Mouse (Mus musculus) kidney, embryonic 15.5 days (tissue): ENCODE data around the gene Mon2. TPM values are rescaled to one million over a fixed set of nuclear protein-coding genes. Genes with fewer than 3 reads are reported as not detected.
"Not testable (repeated sequence)": the region's sequence is repeated elsewhere in the genome, so short reads cannot be mapped to it uniquely, and the experiment has no call there.

Experiments used
- ATAC-seq: fragments of 200-750 bp; cut with Nextera tagmentation; replicated peaks from 2 replicates; pipeline ENCODE4 v1.8.0; 2017; ENCODE audit warnings: moderate TSS enrichment; ENCODE audit not compliant: low FRiP score
- H3K27ac ChIP-seq: fragments of 300-500 bp; sonication (generic); 2 replicates; pipeline ENCODE4 v1.5.1; 2015; ENCODE audit warnings: mild to moderate bottlenecking, inconsistent platforms
- H3K27me3 ChIP-seq: fragments of 300-500 bp; sonication (generic); 2 replicates; pipeline ENCODE4 v1.6.1; 2015; ENCODE audit warnings: inconsistent platforms
- H3K36me3 ChIP-seq: fragments of 300-500 bp; sonication (generic); 2 replicates; pipeline ENCODE4 v1.6.1; 2015; ENCODE audit warnings: inconsistent platforms
- H3K4me1 ChIP-seq: fragments of 300-500 bp; sonication (generic); 2 replicates; pipeline ENCODE4 v1.6.1; 2015; ENCODE audit warnings: inconsistent platforms
- H3K4me2 ChIP-seq: fragments of 300-500 bp; sonication (generic); 2 replicates; pipeline ENCODE4 v1.6.1; 2015; ENCODE audit warnings: moderate library complexity, mild to moderate bottlenecking, inconsistent platforms
- H3K4me3 ChIP-seq: fragments of 300-500 bp; sonication (generic); replicated peaks from 2 replicates; pipeline ENCODE4 v1.5.1; 2015; ENCODE audit warnings: mild to moderate bottlenecking, inconsistent platforms
- H3K9ac ChIP-seq: fragments of 300-500 bp; sonication (generic); 2 replicates; pipeline ENCODE4 v1.6.1; 2015; ENCODE audit warnings: mild to moderate bottlenecking, inconsistent platforms
- H3K9me3 ChIP-seq: fragments of 300-500 bp; sonication (generic); replicated peaks from 2 replicates; pipeline ENCODE4 v1.6.1; 2016; ENCODE audit warnings: inconsistent platforms
- WGBS: fragments of 180-500 bp; shearing (Covaris S2); methylation state at CpG from one replicate; pipeline ENCODE4 v1.1.7; 2015; ENCODE audit warnings: mixed read lengths; 5-methylcytosine and 5-hydroxymethylcytosine counted together
- polyA plus RNA-seq: library from polyadenylated mRNA; unstranded; fragments of >200 nt; fragmentation: Nextera tagmentation; extraction: Ambion mirVana; gene quantifications from 2 replicates; pipeline ENCODE4 v1.2.1, GENCODE M21; 2015

Mon2 gene
- polyA plus RNA-seq, 1 experiment from 2014 or later = 24.3 TPM

DNA sequence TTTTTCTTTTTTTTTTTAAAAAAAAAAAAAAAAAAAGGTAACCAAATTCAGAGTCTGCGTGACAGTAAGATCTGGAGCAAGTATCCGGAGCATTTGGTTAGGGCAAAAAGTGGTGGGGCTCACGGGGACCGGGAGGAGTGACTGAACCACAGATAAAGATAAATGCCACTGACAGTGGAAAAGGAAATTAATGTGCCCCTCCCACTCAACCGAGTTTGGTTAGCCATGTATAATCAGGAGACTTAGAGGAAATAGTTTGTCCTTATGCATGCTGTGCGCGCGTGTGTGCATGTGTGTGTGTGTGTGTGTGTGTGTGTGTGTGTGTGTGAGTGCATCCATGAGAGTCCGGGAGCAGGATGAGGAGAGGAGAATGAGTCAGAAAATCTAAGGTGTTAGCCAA lies 100.3 kb downstream of the Mon2 start:
- no peak overlapping the region for H3K4me2 ChIP-seq
- H3K27ac ChIP-seq = no peak overlapping the region
- H3K4me3 ChIP-seq = no peak overlapping the region
- ATAC-seq = no peak
- H3K36me3 ChIP-seq = peaks cover 20% of the 10 kb centered on the region
- H3K4me1 ChIP-seq = no peaks in the 10 kb centered on the region
- H3K9ac ChIP-seq = no peak overlapping the region
- 69% methylated on average over 9 of the region's 9 CpGs for WGBS
- no peaks in the 10 kb centered on the region for H3K27me3 ChIP-seq
- H3K9me3 ChIP-seq = no peaks in the 10 kb centered on the region

DNA sequence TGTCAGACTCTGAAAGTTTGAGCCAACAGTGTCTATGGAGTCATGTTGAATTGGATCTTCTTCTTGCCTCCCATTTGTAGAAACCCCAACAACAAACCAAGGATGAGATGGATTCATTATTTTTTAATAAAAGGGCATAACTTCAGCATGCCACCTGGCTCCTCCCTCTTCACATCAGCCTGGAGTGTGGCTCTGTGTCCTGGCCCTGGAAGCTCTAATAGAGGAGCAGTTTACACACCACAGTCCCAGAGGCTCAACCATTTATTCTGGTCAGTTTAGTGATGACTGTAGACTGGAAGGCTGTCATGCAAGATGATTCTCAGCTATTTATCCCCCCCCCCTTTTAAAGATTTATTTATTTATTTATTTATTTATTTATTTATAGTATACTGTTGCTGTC lies 103.1 kb downstream of the Mon2 start:
- Histone ChIP-seq H3K27ac (no peak overlapping the region), H3K4me2 (no peak overlapping the region), H3K4me3 (no peak overlapping the region), H3K27me3 (no peaks in the 10 kb centered on the region), H3K4me1 (no peaks in the 10 kb centered on the region), H3K36me3 (no peaks in the 10 kb centered on the region), H3K9ac (no peak overlapping the region), H3K9me3 (no peaks in the 10 kb centered on the region)
- no peak for ATAC-seq

DNA sequence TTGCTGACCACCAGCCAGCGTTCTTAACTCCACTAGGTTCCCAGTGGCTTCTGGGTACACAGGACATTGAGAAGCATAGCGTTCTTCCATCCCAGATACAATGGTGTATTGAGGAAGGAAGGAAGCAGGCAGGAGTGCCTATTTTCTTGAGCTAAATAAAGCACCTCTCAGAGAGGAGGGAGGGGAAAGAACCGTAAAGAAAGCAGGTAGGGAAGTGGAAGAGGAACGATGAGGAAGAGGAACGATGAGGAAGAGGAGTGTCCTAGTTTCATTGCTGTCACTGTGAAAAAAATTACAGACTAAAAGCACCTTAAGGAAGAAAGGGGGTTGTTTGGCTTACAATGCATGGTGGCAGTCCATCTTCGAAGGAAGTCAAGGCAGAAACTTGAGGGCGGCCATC lies 106.1 kb downstream of the Mon2 start:
- 91% methylated on average over 7 of the region's 7 CpGs for WGBS
- Histone ChIP-seq H3K9me3 (no peaks in the 10 kb centered on the region), H3K4me1 (0 out of 2 replicates have a peak, but pooled peaks cover 3% of the 10 kb centered on the region), H3K27ac (no peak overlapping the region), H3K36me3 (no peaks in the 10 kb centered on the region), H3K4me3 (no peak overlapping the region), H3K27me3 (no peaks in the 10 kb centered on the region), H3K4me2 (no peak overlapping the region), H3K9ac (no peak overlapping the region)
- ATAC-seq = no peak

DNA sequence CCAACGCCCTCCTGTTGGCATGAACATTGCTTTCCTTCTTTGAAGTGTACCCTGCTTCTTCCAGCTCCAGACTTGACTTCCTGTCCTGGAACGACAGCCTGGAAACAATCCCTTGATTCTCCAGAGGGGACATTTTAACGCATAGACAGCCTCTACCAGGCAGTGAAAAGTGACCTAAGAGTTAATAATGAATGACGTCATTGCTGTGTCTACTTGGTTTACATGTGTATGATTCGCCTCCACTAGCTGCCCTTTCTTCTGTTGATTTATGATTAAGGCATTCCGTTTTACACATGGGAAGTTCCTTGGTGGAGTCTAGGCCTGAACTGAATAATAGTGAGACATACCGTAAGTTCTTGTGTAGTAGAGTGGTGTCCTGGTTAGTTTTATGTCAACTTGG lies 109.9 kb downstream of the Mon2 start:
- no peaks in the 10 kb centered on the region for H3K9me3 ChIP-seq
- ATAC-seq = no peak
- WGBS = 43% methylated on average over 7 of the region's 7 CpGs
- no peak overlapping the region for H3K9ac ChIP-seq
- peaks cover 28% of the 10 kb centered on the region for H3K4me1 ChIP-seq
- H3K27me3 ChIP-seq = no peaks in the 10 kb centered on the region
- no peak overlapping the region for H3K4me2 ChIP-seq
- no peak overlapping the region for H3K27ac ChIP-seq
- no peak overlapping the region for H3K4me3 ChIP-seq
- H3K36me3 ChIP-seq = no peaks in the 10 kb centered on the region

DNA sequence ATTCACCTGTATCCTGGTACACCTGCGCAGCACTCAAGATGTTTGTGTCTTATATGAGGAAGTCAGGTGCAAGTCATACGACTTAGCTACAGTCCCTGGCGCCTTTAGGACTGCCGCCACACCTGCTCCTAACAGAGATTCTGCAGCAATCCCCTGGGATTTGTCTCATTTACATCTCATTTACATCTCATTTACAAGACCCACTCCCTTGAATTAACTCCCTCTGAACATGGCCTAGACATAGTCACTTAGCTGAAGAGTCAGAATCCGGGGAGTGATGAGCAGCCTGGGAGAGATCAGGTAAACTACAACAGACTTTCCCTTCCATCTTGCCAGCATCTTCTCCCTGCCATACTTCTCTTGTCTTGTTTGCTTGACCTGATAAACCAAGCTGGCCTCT lies 110.7 kb downstream of the Mon2 start:
- WGBS = 95% methylated on average over 5 of the region's 5 CpGs
- not testable (repeated sequence) for H3K27ac ChIP-seq, H3K4me2 ChIP-seq, H3K4me3 ChIP-seq, H3K27me3 ChIP-seq, H3K9me3 ChIP-seq, H3K36me3 ChIP-seq, H3K9ac ChIP-seq, ATAC-seq
- H3K4me1 ChIP-seq = peaks cover 32% of the 10 kb centered on the region

DNA sequence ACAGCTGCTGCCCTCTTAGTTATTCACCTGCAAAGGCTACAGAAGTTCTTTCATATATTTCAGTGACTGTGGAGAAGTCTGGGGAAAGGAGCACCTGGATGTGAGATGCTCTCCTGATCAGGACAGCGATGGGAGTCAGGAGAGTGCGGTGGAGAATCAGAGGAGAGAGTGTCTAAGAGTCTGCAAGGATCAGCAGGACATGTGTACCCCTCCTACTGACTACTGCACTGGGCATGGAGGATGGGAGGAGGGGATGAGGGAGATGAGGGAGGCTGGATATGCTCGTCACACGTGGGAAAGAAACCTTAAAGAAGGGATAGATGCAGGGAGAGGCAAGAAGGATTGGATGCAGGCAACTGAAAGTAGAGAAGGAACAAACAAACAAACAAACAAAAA lies 112.1 kb downstream of the Mon2 start:
- no peak for ATAC-seq
- H3K4me2 ChIP-seq = peak overlapping the region; percentile 57
- no peaks in the 10 kb centered on the region for H3K27me3 ChIP-seq
- H3K4me1 ChIP-seq = peaks cover 32% of the 10 kb centered on the region
- H3K4me3 ChIP-seq = no peak overlapping the region
- 0 out of 2 replicates have a peak overlapping the region, but pooled peaks have one; percentile 21 for H3K9ac ChIP-seq
- H3K9me3 ChIP-seq = no peaks in the 10 kb centered on the region
- H3K36me3 ChIP-seq = no peaks in the 10 kb centered on the region
- peak overlapping the region; percentile 49 for H3K27ac ChIP-seq
- WGBS = 38% methylated on average over 4 of the region's 4 CpGs

DNA sequence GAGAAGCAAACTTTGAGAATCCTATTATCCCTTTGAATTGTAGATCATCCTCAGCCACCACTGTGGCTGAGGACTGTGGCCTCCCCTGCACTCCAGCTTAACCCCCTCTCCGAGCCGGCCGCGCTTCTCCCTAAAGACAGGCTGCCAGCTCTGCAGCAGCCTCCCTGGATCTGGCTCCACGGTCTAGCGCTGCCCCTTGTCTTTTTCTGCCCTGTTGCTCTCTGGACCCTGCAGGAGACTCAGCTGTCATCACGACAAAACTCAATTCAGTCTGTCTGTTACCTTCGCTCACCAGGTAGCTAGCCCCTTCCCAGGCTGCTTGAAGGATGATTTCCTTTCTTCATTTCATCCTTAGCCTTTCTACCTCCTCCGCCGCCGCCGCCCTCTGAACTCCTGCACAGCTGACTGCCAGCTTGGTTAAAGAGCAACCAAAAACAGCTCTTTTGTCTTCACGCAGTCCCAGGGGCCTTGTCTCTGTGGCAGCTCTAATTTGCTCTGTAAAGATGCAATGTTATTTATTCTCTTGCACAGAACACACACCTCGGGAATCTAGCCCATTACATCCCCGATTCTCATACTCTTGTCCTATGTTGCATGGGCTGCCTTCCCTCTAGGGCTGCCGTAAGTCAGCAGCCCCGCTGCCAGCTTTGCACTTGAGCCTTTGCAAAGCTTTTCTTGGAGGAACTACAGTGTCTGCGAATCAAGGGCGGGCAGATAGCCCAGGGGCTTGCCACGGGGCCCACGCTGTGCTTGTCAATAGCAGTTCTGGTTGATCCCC lies 112.7 kb downstream of the Mon2 start:
- H3K9ac ChIP-seq = peak overlapping the region; percentile 21; the same call in 1 of the 2 replicates
- peak overlapping the region; percentile 49 for H3K27ac ChIP-seq
- H3K27me3 ChIP-seq = no peaks in the 10 kb centered on the region
- WGBS = 6% methylated on average over 21 of the region's 21 CpGs
- ATAC-seq = peak; percentile 47; the same call in 1 of the 2 replicates
- no peaks in the 10 kb centered on the region for H3K36me3 ChIP-seq
- H3K4me2 ChIP-seq = peak overlapping the region; percentile 57
- peaks cover 32% of the 10 kb centered on the region for H3K4me1 ChIP-seq
- H3K4me3 ChIP-seq = peak overlapping the region; percentile 23
- no peaks in the 10 kb centered on the region for H3K9me3 ChIP-seq

DNA sequence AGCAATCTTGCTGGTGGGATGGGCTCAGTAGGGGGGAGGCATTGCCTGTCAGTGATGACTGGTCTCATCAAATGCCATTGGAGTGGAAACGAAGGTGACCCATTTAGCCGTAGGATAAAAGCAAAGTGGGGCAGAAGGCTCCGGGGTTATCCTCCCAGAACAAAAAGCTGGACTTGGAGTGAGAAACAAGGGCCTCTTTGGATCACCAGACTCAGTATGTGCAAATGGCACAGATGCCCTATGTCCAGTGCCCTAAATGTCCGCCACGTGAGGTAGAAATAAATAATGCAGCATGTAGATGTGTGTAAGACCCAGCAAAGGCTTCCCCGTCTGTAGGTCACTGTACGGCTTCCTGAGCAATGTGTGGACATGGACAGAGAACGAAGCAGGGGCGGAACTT lies 113.7 kb downstream of the Mon2 start:
- H3K9ac ChIP-seq = no peak overlapping the region
- H3K4me1 ChIP-seq = peaks cover 32% of the 10 kb centered on the region
- ATAC-seq = no peak
- H3K36me3 ChIP-seq = no peaks in the 10 kb centered on the region
- no peak overlapping the region for H3K4me2 ChIP-seq
- H3K4me3 ChIP-seq = no peak overlapping the region
- H3K9me3 ChIP-seq = no peaks in the 10 kb centered on the region
- 46% methylated on average over 9 of the region's 9 CpGs for WGBS
- H3K27me3 ChIP-seq = no peaks in the 10 kb centered on the region
- H3K27ac ChIP-seq = no peak overlapping the region

DNA sequence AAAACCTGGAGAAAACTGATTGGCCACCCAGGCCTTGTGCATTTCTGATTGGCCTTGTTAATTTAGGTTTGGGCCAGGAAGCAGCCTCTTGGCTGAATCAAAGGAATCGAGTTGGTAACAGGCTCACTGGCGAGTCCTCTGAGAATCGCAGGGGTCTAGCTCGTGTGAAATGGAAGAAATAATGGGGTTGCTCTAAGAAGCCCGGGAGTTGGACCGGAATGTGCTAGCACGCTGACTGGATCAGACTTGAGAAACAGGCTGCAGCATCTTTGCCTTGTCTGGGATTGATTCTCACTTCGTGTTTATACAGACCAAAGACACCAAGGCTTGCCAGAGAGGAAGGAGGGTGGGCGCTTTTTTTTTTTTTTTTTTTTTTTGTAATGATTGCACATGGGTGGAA lies 114.8 kb downstream of the Mon2 start:
- ATAC-seq = no peak
- H3K4me2 ChIP-seq = no peak overlapping the region
- no peak overlapping the region for H3K27ac ChIP-seq

DNA sequence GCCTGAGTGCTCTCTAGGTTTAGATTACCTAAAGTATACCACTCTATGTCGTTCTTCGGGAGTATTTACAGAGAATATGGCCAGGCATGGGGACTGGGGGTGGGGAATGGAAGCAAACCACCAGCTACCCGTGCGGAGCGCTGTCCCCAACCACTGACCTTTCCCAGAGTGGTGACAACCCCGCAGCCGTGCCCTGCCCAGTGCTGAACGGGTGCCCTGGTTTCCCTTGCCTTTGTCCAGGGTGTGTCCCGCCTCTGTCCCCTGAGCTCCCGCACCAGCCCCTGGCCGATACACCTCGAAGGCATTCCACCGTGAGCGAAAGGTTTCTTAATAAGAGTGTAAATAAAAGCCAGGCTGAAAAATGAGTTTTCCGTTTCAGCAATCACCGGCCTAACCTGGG lies 115.6 kb downstream of the Mon2 start:
- H3K9ac ChIP-seq = no peak overlapping the region
- no peak overlapping the region for H3K4me2 ChIP-seq

More for the DNA sequence above, 114.8 kb downstream of the Mon2 start:
- WGBS = 69% methylated on average over 9 of the region's 9 CpGs
- Histone ChIP-seq H3K9me3 (no peaks in the 10 kb centered on the region), H3K27me3 (no peaks in the 10 kb centered on the region), H3K9ac (no peak overlapping the region), H3K36me3 (no peaks in the 10 kb centered on the region), H3K4me3 (no peak overlapping the region), H3K4me1 (peaks cover 32% of the 10 kb centered on the region)

DNA sequence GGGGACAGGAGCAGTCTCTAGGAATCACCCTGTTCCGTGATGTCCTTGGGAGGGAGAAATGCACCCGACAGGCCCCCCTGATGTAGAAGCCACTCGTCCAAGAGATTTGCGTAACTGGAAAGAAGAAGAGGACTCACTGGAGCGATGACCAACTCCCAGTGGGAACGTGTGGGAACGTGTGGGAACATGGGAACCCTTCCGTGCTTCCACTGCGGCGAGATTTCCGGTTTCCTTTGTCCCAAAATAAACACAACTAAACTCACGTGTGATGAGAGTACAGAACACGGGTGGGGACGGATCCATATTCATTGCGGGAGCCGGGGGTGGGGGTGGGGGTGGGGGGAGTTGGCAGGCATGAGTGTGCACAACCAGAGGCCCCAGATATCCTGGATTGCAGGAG lies 116.1 kb downstream of the Mon2 start:
- H3K27me3 ChIP-seq = no peaks in the 10 kb centered on the region
- H3K4me1 ChIP-seq = peaks cover 29% of the 10 kb centered on the region
- H3K9ac ChIP-seq = no peak overlapping the region
- ATAC-seq = no peak
- no peaks in the 10 kb centered on the region for H3K9me3 ChIP-seq
- H3K4me3 ChIP-seq = no peak overlapping the region
- no peaks in the 10 kb centered on the region for H3K36me3 ChIP-seq
- no peak overlapping the region for H3K27ac ChIP-seq
- H3K4me2 ChIP-seq = no peak overlapping the region
- 89% methylated on average over 16 of the region's 16 CpGs for WGBS

More for the DNA sequence above, 115.6 kb downstream of the Mon2 start:
- Histone ChIP-seq H3K36me3 (no peaks in the 10 kb centered on the region), H3K4me1 (peaks cover 29% of the 10 kb centered on the region), H3K4me3 (no peak overlapping the region), H3K9me3 (no peaks in the 10 kb centered on the region), H3K27me3 (no peaks in the 10 kb centered on the region), H3K27ac (no peak overlapping the region)
- no peak for ATAC-seq
- 61% methylated on average over 16 of the region's 16 CpGs for WGBS

DNA sequence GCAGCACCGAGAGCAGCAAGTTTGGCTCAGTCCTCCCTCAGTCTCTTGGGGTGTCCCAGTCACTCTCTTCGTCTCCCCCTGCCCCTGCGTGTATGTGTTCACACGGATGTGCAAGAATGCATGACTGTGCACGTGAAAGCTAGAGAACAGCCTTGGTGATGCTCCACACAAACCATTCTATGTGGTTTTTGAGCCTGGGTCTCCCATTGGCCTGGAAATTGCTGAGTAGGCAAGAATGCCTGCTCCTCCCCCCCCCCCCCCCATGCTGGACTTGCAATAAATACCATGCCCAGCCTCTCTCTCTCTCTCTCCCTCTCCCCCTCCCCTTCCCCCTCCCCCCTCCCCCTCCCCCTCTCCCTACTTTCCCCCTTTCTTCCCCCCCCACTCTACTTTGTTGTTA lies 117.6 kb downstream of the Mon2 start:
- peaks cover 18% of the 10 kb centered on the region for H3K4me1 ChIP-seq
- 84% methylated on average over 5 of the region's 5 CpGs for WGBS
- no peaks in the 10 kb centered on the region for H3K9me3 ChIP-seq
- no peak overlapping the region for H3K4me3 ChIP-seq
- H3K9ac ChIP-seq = no peak overlapping the region
- H3K27ac ChIP-seq = no peak overlapping the region
- no peak for ATAC-seq
- H3K27me3 ChIP-seq = no peaks in the 10 kb centered on the region
- H3K4me2 ChIP-seq = no peak overlapping the region
- no peaks in the 10 kb centered on the region for H3K36me3 ChIP-seq

DNA sequence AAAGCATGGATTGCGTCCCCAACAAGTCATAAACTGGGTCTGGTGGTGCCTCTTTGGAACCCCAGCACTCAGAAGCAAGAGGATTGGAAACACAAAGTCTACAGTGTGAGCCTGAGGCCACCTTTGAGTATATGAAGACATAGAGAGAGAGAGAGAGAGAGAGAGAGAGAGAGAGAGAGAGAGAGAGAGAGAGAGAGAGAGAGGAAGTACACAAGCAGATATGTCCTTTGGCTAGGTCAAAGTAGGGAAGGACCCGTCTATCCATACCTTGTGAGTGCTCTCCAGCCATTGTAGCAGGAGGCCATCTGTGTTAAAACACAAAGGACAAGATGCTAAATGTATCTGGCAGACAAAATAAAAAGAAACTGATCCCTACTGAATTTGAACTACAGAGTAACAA lies 118.4 kb downstream of the Mon2 start:
- Histone ChIP-seq H3K4me3 (no peak overlapping the region), H3K36me3 (no peaks in the 10 kb centered on the region), H3K9ac (no peak overlapping the region), H3K27ac (no peak overlapping the region), H3K4me1 (peaks cover 12% of the 10 kb centered on the region), H3K27me3 (no peaks in the 10 kb centered on the region), H3K9me3 (no peaks in the 10 kb centered on the region), H3K4me2 (no peak overlapping the region)
- ATAC-seq = no peak
- WGBS = 88% methylated on average over 2 of the region's 2 CpGs
